Mouse (Mus musculus) layer of hippocampus, postnatal 14 days (tissue): ENCODE measurements around the gene Tada1. TPM values are rescaled to one million over a fixed set of nuclear protein-coding genes. Genes with fewer than 3 reads are reported as not detected.
A peak's percentile ranks its signal among the peaks of the same experiment; 100 is the strongest.

Experiments
- DNase-seq, 2 experiments: peaks; one replicate each; pipeline ENCODE4 v3.0.0; 2021 to 2022; ENCODE audit warnings: low spot score in 2 of 2, mixed read lengths in 1 of 2
- long read RNA-seq, 2 experiments: library from polyadenylated mRNA; stranded (forward); transcript quantifications; one replicate each; pipeline ENCODE4 v2.0.0; 2021
- total RNA-seq, 2 experiments: library from RNA; stranded (reverse); gene quantifications; 2 replicates each; pipeline ENCODE4 v1.2.3; 2021

Gene Tada1
- 10 to 100 TPM; 36.1 to 38.9 TPM for total RNA-seq
- long read RNA-seq, experiment 1, transcript Tada1-201 (8 exons, 2,215 nt): major isoform, 52 of 56 reads
- long read RNA-seq, experiment 1, partial matches to known transcripts: 0 of 56 reads
- long read RNA-seq, experiment 1, other reads (novel, unspliced or antisense): 4 of 56 reads
- long read RNA-seq, experiment 2, transcript Tada1-201 (8 exons, 2,215 nt): major isoform, 55 of 64 reads
- long read RNA-seq, experiment 2, partial matches to known transcripts: 1 of 64 reads
- long read RNA-seq, experiment 2, other reads (novel, unspliced or antisense): 8 of 64 reads

- peak; percentile 94 to 96 for DNase-seq
Observed at GRCm38 (mm10) chr1:166379013-166379629, at the start of gene Tada1. Gene Tada1, plus strand, starts transcription at chr1:166379097.

DNA sequence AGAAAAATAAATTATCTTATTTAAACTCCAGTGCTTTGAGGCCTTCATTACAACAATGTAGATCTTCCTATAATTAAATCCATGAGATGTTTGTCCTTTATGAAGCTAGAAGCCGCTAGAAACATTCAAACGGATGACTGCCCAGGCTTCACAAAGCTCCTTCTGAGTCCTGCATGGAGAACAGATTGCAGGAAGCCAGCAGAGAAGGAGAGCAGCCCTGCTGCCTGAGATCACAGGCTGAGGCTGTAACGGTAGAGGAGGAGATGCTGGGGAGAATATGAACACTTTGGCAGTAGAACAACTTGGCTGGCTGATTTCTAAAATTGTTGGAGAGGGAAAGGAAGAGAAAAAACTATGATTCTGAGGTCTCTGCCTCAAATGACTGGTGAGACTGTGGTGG is 48.1 kb upstream of the Tada1 start:
- peak in 1 of 2 experiments; percentile 29 for DNase-seq

GRCm38 (mm10) chr1:166339110-166339509 is 39.8 kb upstream of the Tada1 start:
- no peak for DNase-seq

GRCm38 (mm10) chr1:166342060-166342459 is 36.8 kb upstream of the Tada1 start:
- no peak for DNase-seq

DNA sequence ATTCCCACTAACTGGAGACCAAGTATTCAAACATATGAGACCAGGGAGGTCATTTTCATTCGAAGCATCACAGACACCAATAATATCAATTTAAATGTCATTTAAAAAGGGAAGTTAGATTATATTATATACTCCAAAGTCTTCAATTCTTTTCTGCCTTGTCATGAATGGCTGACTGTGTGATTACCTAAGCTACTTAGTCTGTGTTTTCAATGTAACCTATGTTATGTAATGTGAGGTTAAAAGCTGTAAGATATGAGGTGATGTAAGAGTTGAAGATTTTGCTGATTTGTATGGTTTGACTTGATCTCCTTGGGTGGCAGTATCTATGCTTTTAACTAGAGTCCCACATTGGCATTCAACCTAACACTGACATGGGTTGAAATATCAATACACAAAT is 36.4 kb upstream of the Tada1 start:
- no peak for DNase-seq

- no peak for DNase-seq
Observed at GRCm38 (mm10) chr1:166343586-166343985, 35.3 kb upstream of the Tada1 start.

DNA sequence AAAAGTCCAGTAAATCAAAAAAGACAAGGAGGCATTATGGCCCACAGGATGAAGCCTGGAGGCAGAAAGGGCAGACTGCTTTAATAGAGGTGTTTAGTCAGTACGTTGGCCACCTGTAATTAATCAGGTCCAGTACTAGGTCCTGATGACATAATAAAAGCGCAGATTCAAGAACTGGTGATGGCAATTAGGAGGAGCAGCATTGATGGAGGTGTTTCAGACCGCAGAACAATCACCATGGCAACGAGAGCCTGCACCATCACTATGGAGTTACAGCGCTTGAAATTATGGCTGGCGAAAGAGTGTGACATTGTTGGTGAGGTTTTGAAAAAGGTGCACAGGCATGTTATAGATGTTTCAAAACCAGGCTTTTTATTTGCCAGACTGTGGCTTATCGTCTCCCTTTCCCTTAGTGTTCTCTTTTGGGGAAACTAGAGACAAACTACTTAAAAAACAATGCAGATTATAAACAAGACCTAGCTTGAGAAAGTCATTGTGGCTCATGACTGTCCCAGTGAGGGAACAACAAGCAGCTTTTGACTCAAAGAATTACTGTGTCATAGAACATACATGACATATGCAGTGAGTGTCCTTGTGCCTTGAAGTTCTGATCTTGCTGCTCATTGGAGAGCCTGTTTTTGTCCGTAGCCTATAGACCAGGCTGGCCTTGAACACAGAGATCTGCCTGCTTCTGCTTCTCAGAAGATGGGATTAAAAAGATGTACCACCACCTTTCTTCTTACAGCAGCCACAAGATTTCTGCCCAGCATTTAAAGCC is 34.4 kb upstream of the Tada1 start:
- peak in 1 of 2 experiments; percentile 39 for DNase-seq

GRCm38 (mm10) chr1:166345602-166346001 is 33.3 kb upstream of the Tada1 start:
- DNase-seq: no peak

- DNase-seq: no peak
Observed at GRCm38 (mm10) chr1:166346906-166347305, 32.0 kb upstream of the Tada1 start.

- DNase-seq: no peak
Observed at GRCm38 (mm10) chr1:166349341-166349740, 29.6 kb upstream of the Tada1 start.

DNA sequence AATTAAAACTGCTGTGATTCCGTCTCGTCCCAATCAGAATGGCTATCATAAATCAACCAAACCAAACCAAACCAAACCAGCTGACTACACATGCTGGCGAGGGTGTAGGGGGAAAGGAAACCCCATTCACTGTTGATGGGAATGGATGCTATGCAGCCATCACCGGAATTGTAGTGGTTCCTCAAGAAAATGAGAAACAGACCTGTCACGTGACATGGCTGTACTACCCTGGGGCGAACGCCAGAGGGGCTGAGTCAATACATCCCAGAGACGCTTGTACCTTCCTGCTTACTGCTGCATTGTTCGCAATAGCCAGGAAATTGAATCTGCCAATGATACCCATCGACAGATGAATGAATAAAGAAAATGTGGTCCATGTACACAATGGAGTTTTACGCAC is 29.1 kb upstream of the Tada1 start:
- no peak for DNase-seq

- DNase-seq: peak; percentile 89 to 91
Observed at GRCm38 (mm10) chr1:166360157-166360855, 18.6 kb upstream of the Tada1 start.

GRCm38 (mm10) chr1:166360896-166361295 is 18.0 kb upstream of the Tada1 start:
- no peak for DNase-seq

DNA sequence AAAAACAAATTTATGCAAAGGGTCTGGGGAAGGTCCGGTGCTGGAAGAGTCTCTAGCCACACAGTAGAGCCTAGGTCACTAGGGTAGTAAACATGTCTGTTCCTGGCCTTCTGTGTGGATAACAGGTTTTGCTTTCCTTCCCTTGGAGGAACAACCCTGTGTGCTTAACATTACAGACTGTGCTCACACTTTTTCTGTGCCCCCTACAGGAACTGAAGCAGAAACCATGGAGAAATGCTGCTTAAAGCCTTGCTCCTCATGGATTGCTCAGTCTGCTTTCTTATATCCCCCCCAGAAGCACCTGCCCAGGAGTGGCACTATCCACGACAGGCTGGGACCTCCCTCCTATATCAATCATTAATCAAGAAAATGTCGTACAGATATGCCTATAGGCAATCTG is 17.1 kb upstream of the Tada1 start:
- DNase-seq: no peak

- no peak for DNase-seq
Observed at GRCm38 (mm10) chr1:166362659-166363058, 16.2 kb upstream of the Tada1 start.

- DNase-seq: no peak
Observed at GRCm38 (mm10) chr1:166363122-166363521, 15.8 kb upstream of the Tada1 start.

GRCm38 (mm10) chr1:166377171-166377570 is 1.7 kb upstream of the Tada1 start:
- DNase-seq: no peak

DNA sequence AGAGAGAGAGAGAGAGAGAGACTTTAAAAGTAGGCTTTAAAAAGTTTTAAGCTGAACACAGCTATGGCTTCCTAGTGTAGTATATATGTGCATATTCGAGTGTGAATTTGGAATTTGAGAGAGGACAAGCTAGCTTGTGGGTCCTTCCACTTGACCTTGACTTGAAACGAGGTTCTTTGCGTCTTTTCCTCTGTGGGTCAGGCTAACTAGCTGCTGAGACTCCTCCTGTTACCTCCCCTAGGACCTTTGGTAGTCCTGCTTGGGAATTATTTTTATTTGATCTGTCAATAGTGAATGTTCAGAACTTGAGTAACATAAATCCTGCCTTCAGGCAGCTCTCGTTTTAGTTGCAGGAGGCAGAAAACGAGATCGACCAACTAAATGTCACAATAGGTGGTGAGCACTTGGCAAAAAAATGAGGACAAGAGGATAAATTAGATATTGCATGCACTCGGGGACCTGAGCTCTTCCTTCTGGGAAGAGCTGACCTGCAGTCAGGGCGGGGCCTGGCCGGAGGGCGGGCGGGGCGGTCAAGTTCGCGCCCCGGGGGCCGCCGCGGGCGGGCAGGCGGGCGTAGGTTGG is 375 bp upstream of the Tada1 start:
- no peak for DNase-seq

- peak; percentile 68 to 69 for DNase-seq
Observed at GRCm38 (mm10) chr1:166379630-166380231, 834 bp downstream of the Tada1 start.

GRCm38 (mm10) chr1:166381336-166381735 is 2.4 kb downstream of the Tada1 start:
- DNase-seq: no peak

GRCm38 (mm10) chr1:166381821-166382220 is 2.9 kb downstream of the Tada1 start:
- no peak for DNase-seq
